ENCODE assay signal across 7 mouse cellular contexts in genomic region chr9:45138191-45139032, GRCm38 (mm10). TPM values are rescaled to one million over a fixed set of nuclear protein-coding genes. Genes with fewer than 3 reads are reported as not detected.
A peak's percentile ranks its signal among the peaks of the same experiment; 100 is the strongest.
DNase-seq lines count a peak whose midpoint lies in the region; ATAC-seq and TF ChIP-seq lines count a peak whose summit lies in the region.

Scn4b (plus strand) TSS chr9:45138395.

- DNase-seq in spleen, adult 2 months (ENCODE audit: low read depth in 1 of 2, low spot score in 2 of 2), result no peak
- no peak for DNase-seq in spleen, adult 12 weeks (ENCODE audit: low spot score)
- DNase-seq in embryo, embryonic 9.5 days (ENCODE audit: extremely low spot score), result peak; percentile 49
- DNase-seq in heart, embryonic 10.5 days (ENCODE audit: low spot score), result no peak
- peak; percentile 63 for DNase-seq in kidney, postnatal 0 days (ENCODE audit: low spot score)
- DNase-seq in skeletal muscle tissue, adult 2 months (ENCODE audit: low read depth, low spot score), result peak; percentile 82

- no peak for TF ChIP-seq CTCF in spleen, adult 2 months (IDR thresholded peaks at IDR 0.05; ENCODE audit: extremely low read depth, insufficient read depth, insufficient read length, insufficient replicate concordance)
- no peak for TF ChIP-seq CTCF in kidney, postnatal 0 days (IDR thresholded peaks at IDR 0.05; ENCODE audit: low read depth)

- H3K4me2 ChIP-seq in kidney, postnatal 0 days (ENCODE audit: low read length), result peak within 1 kb of the TSS; percentile 83
- H3K4me2 ChIP-seq in lung, embryonic 16.5 days (ENCODE audit: low read depth, low read length), result peak within 1 kb of the TSS; percentile 93

- ATAC-seq in kidney, postnatal 0 days (replicated peaks; ENCODE audit: low FRiP score, low read depth), result 0 out of 2 replicates have a peak, but pooled peaks have one; percentile 18
- ATAC-seq in lung, embryonic 16.5 days (ENCODE audit: low read depth), result peak; percentile 72

- peak within 1 kb of the TSS; percentile 57 for H3K4me3 ChIP-seq in spleen, adult 2 months (ENCODE audit: extremely low read depth, insufficient read depth, insufficient read length)
- peak within 1 kb of the TSS; percentile 69 for H3K4me3 ChIP-seq in heart, embryonic 10.5 days
- peak within 1 kb of the TSS; percentile 35 for H3K4me3 ChIP-seq in kidney, postnatal 0 days (replicated peaks; ENCODE audit: low read depth, low read length)
- peak within 1 kb of the TSS; percentile 55 for H3K4me3 ChIP-seq in lung, embryonic 16.5 days (ENCODE audit: low read length)

- no peak within 1 kb of the TSS for H3K27ac ChIP-seq in spleen, adult 2 months (ENCODE audit: insufficient read depth, low read length)
- peak within 1 kb of the TSS; percentile 86 for H3K27ac ChIP-seq in heart, embryonic 10.5 days
- no peak within 1 kb of the TSS for H3K27ac ChIP-seq in kidney, postnatal 0 days
- no peak within 1 kb of the TSS for H3K27ac ChIP-seq in lung, embryonic 16.5 days (ENCODE audit: low read length)

- peaks cover 14% of the 10 kb centered on the region for H3K27me3 ChIP-seq in spleen, adult 2 months (ENCODE audit: control insufficient read depth, insufficient read depth, low read length)
- peaks cover 79% of the 10 kb centered on the region for H3K27me3 ChIP-seq in heart, embryonic 10.5 days (ENCODE audit: insufficient read depth, poor library complexity, severe bottlenecking)
- peaks cover 39% of the 10 kb centered on the region for H3K27me3 ChIP-seq in kidney, postnatal 0 days (ENCODE audit: insufficient read depth, low read length)
- peaks cover 74% of the 10 kb centered on the region for H3K27me3 ChIP-seq in lung, embryonic 16.5 days (ENCODE audit: control insufficient read depth, insufficient read depth, low read depth, low read length)

- H3K4me1 ChIP-seq in spleen, adult 2 months (ENCODE audit: control insufficient read depth, insufficient read depth, insufficient read length), result peaks cover 15% of the 10 kb centered on the region
- H3K4me1 ChIP-seq in heart, embryonic 10.5 days, result peaks cover 78% of the 10 kb centered on the region
- peaks cover 7% of the 10 kb centered on the region; the same call in 1 of the 2 replicates for H3K4me1 ChIP-seq in kidney, postnatal 0 days (replicated peaks; ENCODE audit: insufficient read depth, low read length)
- H3K4me1 ChIP-seq in lung, embryonic 16.5 days (replicated peaks; ENCODE audit: control insufficient read depth, insufficient read depth, low read length), result peaks cover 7% of the 10 kb centered on the region

- no peaks in the 10 kb centered on the region for H3K9me3 ChIP-seq in heart, embryonic 10.5 days
- no peaks in the 10 kb centered on the region for H3K9me3 ChIP-seq in kidney, postnatal 0 days (replicated peaks; ENCODE audit: low read length)
- no peaks in the 10 kb centered on the region for H3K9me3 ChIP-seq in lung, embryonic 16.5 days (ENCODE audit: control insufficient read depth, low read length)

- no peaks in the 10 kb centered on the region for H3K36me3 ChIP-seq in spleen, adult 2 months (ENCODE audit: control insufficient read depth, insufficient read depth, low read length)
- H3K36me3 ChIP-seq in heart, embryonic 10.5 days, result no peaks in the 10 kb centered on the region
- H3K36me3 ChIP-seq in kidney, postnatal 0 days (ENCODE audit: insufficient read depth, low read length), result no peaks in the 10 kb centered on the region
- no peaks in the 10 kb centered on the region for H3K36me3 ChIP-seq in lung, embryonic 16.5 days (ENCODE audit: control insufficient read depth, insufficient read depth, low read length)

- H3K9ac ChIP-seq in kidney, postnatal 0 days (ENCODE audit: low read depth, low read length), result peak within 1 kb of the TSS; percentile 20; the same call in 1 of the 2 replicates
- peak within 1 kb of the TSS; percentile 47; the same call in 1 of the 2 replicates for H3K9ac ChIP-seq in lung, embryonic 16.5 days (ENCODE audit: low read length)

- WGBS in spleen, adult 2 months, result under 1% methylated on average over 71 of the region's 76 CpGs
- under 1% methylated on average over 75 of the region's 76 CpGs for WGBS in heart, embryonic 10.5 days
- under 1% methylated on average over 74 of the region's 76 CpGs for whole genome bisulfite sequencing in kidney, postnatal 0 days
- under 1% methylated on average over 68 of the region's 76 CpGs for WGBS in lung, embryonic 16.5 days

- TF ChIP-seq POLR2A in spleen, adult 2 months (IDR thresholded peaks at IDR 0.05; ENCODE audit: low read depth, low read length), result no peak

RNA-seq across cellular contexts. Expression of gene Scn4b, which starts in this region (rescaled TPM):
- polyA plus RNA-seq in spleen, adult 2 months (2012; rRNA removed), result 0.47 and 0.91 TPM in 2 replicates
- polyA plus RNA-seq in heart, embryonic 10.5 days (2016; fragmentation: Nextera tagmentation; extraction: Ambion mirVana), result 1.9 and 2.7 TPM in 2 replicates
- polyA plus RNA-seq in kidney, postnatal 0 days (2015; fragmentation: Nextera tagmentation; extraction: Ambion mirVana), result 4.3 and 4.6 TPM in 2 replicates
- 0.89 and 1.2 TPM in 2 replicates for polyA plus RNA-seq in lung, embryonic 16.5 days (2015; fragmentation: Nextera tagmentation; extraction: Ambion mirVana)

Comparison
In these comparisons a context has a peak if more than half of its experiments do, and no peak if none do; other contexts are left out.
1. DNase-seq: peak in embryo, embryonic 9.5 days (single experiment), kidney, postnatal 0 days (single experiment) and skeletal muscle tissue, adult 2 months (single experiment); none in spleen, adult 2 months (0 of 2), spleen, adult 12 weeks (single experiment) and heart, embryonic 10.5 days (single experiment).
2. Peak in every context shown above with its lines, with median percentiles within 50 percentile points of each other: H3K4me3 ChIP-seq.